Mouse (Mus musculus) thymus, postnatal 4 days (tissue): ENCODE data around the gene Zfp982.
"Not testable (repeated sequence)": the region's sequence is repeated elsewhere in the genome, so short reads cannot be mapped to it uniquely, and the experiment has no call there.

Experiments used
- DNase-seq: peaks from one replicate; pipeline ENCODE4 v3.0.0; 2021

Gene Zfp982

GRCm38 (mm10) chr4:147492117-147492516 is at the start of gene Zfp982:
Gene Zfp982, plus strand, starts transcription at chr4:147492417.
- DNase-seq, result not testable (repeated sequence)

- peak; percentile 24 for DNase-seq
Measured at GRCm38 (mm10) chr4:147442649-147443553, 49.3 kb upstream of the Zfp982 start.

GRCm38 (mm10) chr4:147443554-147443927 is 48.7 kb upstream of the Zfp982 start:
- DNase-seq, result not testable (repeated sequence)

DNA sequence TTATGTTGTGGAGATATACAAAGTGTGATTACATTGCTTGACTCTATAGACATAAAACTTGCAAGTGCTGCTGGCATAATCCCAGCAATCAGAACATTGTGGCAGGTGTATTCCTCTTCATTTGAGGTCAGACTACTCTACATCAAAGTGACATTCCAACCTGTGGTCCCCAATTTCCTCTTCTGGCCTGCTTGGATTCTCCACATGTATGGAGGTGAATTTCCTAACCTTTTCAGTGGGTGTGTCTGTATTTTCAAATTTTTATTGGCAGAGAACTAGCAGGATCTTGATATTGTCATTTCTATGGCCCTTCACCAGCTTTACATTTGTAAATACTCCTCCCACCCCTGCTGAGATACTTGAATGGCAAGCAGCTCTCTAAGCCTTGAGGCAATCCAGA is 46.8 kb upstream of the Zfp982 start:
- not testable (repeated sequence) for DNase-seq

GRCm38 (mm10) chr4:147448358-147448757 is 43.9 kb upstream of the Zfp982 start:
- DNase-seq, result no peak

DNA sequence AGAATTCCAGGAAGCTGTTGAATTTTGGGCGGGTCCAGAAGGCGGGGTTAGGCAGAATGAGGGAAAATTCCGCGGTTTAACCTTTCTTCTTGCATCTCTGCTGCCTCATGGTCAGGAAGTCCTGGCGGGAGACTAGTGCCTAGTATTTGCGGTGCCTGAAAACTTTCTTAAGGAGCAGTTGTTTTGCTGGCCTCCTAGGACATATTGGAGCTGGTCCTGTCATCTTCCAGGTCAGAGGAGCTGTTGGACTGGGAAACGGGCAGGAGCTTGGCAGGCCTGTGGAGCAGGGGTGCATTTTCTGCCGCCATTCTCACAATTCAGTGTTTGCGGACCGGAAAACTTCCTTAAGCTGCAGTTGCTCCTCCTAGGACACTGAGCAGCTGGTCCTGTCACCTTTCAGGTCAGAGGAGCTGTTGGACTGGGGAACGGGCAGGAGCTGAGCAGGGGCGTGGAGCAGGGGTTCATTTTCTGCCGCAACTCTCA is 43.1 kb upstream of the Zfp982 start:
- DNase-seq, result no peak

DNA sequence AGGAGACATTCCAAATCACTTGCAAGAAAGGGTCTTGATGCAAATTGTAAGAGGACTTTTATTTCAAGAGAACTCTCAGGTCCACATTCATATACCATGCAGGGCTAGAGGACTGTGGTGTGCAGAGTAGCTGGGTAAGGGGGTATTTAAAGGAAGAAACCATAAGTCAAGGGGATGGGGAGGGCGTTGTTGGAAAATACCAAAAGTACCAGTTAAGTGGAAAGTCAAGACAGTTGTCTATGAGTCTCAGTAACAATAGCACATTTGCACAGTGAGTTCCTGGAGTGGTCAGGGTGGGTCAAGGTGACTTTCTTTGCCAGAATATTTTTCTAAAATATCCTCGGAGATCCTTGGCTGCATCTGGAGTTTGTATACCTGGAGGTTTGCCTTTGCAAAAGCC is 42.2 kb upstream of the Zfp982 start:
- DNase-seq, result not testable (repeated sequence)

DNA sequence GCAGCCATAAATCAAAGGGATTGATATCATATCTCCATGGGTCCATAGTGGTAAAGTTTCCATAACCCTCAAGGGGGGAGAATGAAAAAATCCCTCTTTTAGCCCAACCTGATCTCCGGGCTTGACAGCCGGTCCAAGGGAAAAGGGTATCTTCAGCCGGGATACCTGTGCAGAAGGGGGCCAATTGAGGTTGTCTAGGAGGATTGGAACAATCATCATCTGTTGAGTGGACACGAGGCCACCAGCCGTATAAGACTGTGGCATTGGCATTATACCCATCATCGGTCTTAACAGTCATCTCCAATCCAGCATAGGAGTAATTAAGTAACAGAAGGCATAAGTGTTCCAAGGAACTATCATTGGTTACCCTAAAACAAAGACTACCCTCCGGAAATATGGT is 25.0 kb upstream of the Zfp982 start:
- not testable (repeated sequence) for DNase-seq

DNA sequence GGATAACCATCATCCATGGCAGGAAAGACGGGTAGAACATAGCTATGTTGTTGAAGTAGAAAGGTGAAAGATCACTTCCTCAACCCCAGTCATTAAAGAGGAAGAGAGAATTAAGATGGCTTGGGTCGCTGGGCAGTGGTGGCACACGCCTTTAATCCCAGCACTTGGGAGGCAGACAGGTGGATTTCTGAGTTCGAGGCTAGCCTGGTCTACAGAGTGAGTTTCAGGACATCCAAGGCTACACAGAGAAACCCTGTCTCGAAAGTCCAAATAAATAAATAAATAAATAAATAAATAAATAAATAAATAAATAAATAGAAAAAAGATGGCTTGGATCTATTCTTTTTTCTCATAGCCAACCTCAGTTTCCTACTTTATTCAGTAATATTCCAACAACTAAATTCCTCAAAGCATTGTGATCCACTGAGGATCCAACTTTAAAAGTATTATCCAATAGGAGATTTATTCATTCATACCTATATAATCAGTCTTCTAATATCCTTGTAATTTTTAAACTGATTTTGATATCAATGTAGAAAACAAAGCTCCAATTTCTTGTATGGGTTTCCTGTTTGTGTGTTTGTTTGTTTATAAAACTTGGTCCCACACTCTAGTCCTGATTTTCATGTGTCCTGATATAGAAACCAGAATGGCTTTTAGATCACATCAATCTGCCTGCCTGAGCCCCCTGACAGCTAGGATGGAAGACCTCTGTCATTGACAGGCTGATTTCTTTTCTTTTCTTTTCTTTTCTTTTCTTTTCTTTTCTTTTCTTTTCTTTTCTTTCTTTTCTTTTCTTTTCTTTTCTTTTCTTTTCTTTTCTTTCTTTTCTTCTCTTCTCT is 6.8 kb downstream of the Zfp982 start:
- DNase-seq, result not testable (repeated sequence)

GRCm38 (mm10) chr4:147509174-147509573 is 17.0 kb downstream of the Zfp982 start:
- no peak for DNase-seq

DNA sequence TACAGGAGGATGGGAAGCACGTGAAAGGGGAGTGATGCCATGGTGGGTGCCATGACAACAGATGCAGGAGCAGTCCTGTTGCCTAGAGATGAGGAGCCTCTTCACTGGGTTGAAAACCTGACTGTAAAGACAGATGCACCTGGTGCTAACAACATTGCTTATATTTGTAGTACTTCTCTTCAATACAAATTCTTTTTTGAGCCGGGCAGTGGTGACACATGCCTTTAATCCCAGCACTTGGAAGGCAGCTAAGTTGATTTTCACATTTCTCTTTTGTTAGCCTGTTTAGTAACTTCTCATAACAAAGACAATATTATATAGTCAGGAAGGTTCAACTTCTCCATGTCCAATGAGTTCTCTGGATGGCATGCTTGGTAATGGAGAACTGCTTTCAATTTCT is 26.8 kb downstream of the Zfp982 start:
- no peak for DNase-seq

- DNase-seq, result no peak
Measured at GRCm38 (mm10) chr4:147520100-147520499, 27.9 kb downstream of the Zfp982 start.

- DNase-seq, result no peak
Measured at GRCm38 (mm10) chr4:147525125-147525524, 32.9 kb downstream of the Zfp982 start.

DNA sequence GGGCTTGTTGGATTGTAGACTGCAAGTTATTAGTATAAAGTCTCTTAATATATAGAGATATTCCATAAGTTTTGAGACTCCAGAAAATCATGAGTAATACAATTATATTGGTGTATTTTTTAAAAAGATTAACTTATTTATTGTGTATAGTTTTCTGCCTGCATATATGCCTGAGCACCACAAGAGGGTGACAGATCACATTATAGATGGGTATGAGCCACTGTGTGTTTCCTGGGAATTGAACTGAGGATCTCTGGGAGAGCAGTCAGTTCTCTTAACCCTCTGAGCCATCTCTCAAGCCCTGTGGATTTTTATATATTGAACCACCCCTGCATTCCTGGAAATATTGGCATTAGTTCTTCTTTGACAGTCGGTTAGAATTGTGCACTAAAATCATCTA is 38.1 kb downstream of the Zfp982 start:
- no peak for DNase-seq

- DNase-seq, result not testable (repeated sequence)
Measured at GRCm38 (mm10) chr4:147535916-147536315, 43.7 kb downstream of the Zfp982 start.

DNA sequence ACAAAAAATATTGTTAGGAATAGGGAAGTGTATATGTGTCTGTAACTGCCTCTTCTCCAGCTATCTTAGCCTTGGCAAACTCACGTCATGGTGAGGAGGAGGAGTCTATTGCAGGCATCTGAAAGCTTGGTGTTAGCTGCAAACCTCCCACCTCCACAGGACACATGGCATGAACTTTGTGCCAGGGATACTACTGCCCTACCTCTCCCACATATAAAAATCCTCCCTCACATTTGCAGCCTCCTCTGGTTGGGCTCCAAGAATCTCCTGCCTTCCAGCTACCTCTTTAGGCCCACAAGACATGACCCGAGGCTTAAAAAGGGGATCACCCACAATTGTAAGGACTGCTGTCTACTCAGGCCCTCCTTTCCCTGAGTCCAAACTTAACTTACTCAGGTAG is 45.5 kb downstream of the Zfp982 start:
- DNase-seq, result no peak

GRCm38 (mm10) chr4:147539918-147540317 is 47.7 kb downstream of the Zfp982 start, which contains the start of gene Gm16503:
Gene Gm16503, plus strand, starts transcription at chr4:147540218.
- not testable (repeated sequence) for DNase-seq

DNA sequence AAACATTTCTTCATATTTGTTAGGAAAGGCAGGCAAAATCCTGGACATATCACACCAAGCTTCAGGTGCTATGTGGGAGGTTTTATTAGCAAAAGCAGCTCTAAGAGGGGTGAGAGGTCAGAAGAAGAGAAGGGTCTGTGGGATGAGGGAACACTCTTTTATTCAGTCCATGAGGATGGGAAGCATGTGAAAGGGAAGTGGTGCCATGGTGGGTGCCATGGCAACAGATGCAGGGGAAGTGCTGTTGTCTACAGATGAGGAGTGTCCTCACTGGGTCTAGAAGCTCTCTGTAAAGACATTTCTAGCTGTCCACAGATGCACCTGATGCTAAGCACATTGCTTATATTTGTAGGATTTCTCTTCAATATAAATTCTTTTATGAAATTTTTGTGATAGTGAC is 48.9 kb downstream of the Zfp982 start:
- DNase-seq, result no peak

- not testable (repeated sequence) for DNase-seq
Measured at GRCm38 (mm10) chr4:147553071-147553470, 60.9 kb downstream of the Zfp982 start, which contains the start of gene Zfp985. Gene Zfp985, plus strand, starts transcription at chr4:147553277.

DNA sequence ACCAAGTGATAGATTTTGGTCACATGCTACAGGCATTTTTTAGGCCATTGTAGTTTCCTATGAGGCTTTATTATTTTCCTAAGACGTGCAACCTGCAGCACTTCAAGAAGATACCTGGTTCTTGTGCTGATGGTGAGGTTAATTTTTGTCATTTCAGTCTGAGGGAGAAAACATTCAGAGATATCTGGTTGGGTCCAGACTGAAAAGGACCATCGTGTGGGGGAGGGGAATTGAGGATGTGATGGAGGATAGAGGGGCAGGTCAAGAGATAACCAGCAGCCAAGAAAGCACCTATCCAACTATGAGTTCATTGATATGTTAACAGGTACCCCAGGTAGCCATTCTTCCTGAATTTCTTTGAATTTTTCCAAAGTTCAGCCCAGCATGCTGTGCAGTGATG is 62.1 kb downstream of the Zfp982 start:
- DNase-seq, result not testable (repeated sequence)

DNA sequence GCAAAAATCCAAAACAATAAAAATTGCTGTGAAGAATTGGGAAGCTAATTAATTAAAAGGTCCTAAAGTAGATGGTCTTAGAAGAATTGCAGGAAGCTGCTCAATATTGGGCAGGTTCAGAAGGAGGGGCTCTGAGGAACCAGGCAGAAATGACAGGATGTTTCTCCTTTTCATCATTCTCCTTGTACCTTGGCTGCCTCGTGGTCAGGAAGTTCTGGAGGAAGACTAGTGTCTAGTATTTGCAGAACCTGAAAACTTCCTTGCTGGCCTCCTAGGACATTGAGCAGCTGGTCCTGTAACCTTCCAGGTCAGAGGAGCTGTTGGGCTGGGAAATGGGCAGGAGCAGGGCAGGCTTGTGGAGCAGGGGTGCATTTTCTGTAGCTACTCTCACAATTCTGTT is 64.7 kb downstream of the Zfp982 start:
- DNase-seq, result not testable (repeated sequence)

GRCm38 (mm10) chr4:147558011-147558410 is 65.8 kb downstream of the Zfp982 start:
- DNase-seq, result not testable (repeated sequence)

- not testable (repeated sequence) for DNase-seq
Measured at GRCm38 (mm10) chr4:147559096-147559495, 66.9 kb downstream of the Zfp982 start.
